Mouse (Mus musculus) embryonic facial prominence, embryonic 12.5 days (tissue): Measurements from ENCODE around the gene Dennd1a. TPM values are rescaled to one million over a fixed set of nuclear protein-coding genes. Genes with fewer than 3 reads are reported as not detected.
A peak's percentile ranks its signal among the peaks of the same experiment; 100 is the strongest.

Experiments
- ATAC-seq: fragments of 200-750 bp; cut with Nextera tagmentation; 2 replicates; pipeline ENCODE4 v1.8.0; 2017; ENCODE audit not compliant: insufficient number of reproducible peaks, insufficient read depth, low FRiP score, low TSS enrichment
- H3K27ac ChIP-seq: fragments of 300-500 bp; sonication (generic); 2 replicates; pipeline ENCODE4 v1.5.1; 2016; ENCODE audit warnings: mild to moderate bottlenecking
- H3K27me3 ChIP-seq: fragments of 300-500 bp; sonication (generic); 2 replicates; pipeline ENCODE4 v1.6.1; 2016; ENCODE audit warnings: mild to moderate bottlenecking, moderate library complexity
- H3K36me3 ChIP-seq: fragments of 300-500 bp; sonication (generic); 2 replicates; pipeline ENCODE4 v1.6.1; 2016; ENCODE audit warnings: mild to moderate bottlenecking
- H3K4me1 ChIP-seq: fragments of 300-500 bp; sonication (generic); 2 replicates; pipeline ENCODE4 v1.6.1; 2016
- H3K4me2 ChIP-seq: fragments of 300-500 bp; sonication (generic); replicated peaks from 2 replicates; pipeline ENCODE4 v1.6.1; 2016; ENCODE audit warnings: mild to moderate bottlenecking, moderate library complexity
- H3K4me3 ChIP-seq: fragments of 300-500 bp; sonication (generic); 2 replicates; pipeline ENCODE4 v1.5.1; 2016; ENCODE audit warnings: mild to moderate bottlenecking
- H3K9ac ChIP-seq: fragments of 300-500 bp; sonication (generic); 2 replicates; pipeline ENCODE4 v1.6.1; 2016; ENCODE audit warnings: mild to moderate bottlenecking, moderate library complexity
- H3K9me3 ChIP-seq: fragments of 300-500 bp; sonication (generic); 2 replicates; pipeline ENCODE4 v1.6.1; 2016; ENCODE audit warnings: mild to moderate bottlenecking, moderate library complexity
- WGBS: fragments of 180-500 bp; shearing (Covaris S2); methylation state at CpG from one replicate; pipeline ENCODE4 v1.1.7; 2016; 5-methylcytosine and 5-hydroxymethylcytosine counted together
- polyA plus RNA-seq: library from polyadenylated mRNA; unstranded; fragments of >200 nt; fragmentation: Nextera tagmentation; extraction: Ambion mirVana; gene quantifications from 2 replicates; pipeline ENCODE4 v1.2.1, GENCODE M21; 2016

Gene Dennd1a
- polyA plus RNA-seq, 1 experiment from 2014 or later: 21.4 TPM

DNA sequence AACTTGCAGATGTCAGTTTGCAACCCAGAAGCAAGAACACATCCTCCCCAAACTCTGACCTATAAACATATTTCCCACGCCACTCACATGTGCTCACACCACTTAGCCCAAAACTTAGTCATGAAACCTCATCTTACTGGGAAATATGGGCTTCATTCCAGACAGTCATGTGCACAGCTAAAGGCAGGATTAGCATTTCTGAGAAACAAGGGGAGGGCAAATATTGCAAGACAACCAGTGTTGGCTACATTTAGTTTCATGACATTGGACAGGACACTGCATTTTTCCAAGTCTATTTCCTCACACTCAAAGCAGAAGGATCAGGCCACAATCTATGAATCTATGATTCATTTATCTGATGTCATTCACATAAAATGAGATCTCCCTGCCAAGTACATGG, 4.3 kb upstream of the Dennd1a start:
- no peak for ATAC-seq
- Histone ChIP-seq H3K4me1 (peaks cover under 1% of the 10 kb centered on the region; the same call in 1 of the 2 replicates), H3K9ac (no peak overlapping the region), H3K36me3 (no peaks in the 10 kb centered on the region), H3K4me3 (no peak overlapping the region), H3K27ac (no peak overlapping the region), H3K9me3 (no peaks in the 10 kb centered on the region), H3K4me2 (no peak overlapping the region), H3K27me3 (no peaks in the 10 kb centered on the region)
- 79% methylated on average over 1 of the region's 1 CpGs for WGBS

DNA sequence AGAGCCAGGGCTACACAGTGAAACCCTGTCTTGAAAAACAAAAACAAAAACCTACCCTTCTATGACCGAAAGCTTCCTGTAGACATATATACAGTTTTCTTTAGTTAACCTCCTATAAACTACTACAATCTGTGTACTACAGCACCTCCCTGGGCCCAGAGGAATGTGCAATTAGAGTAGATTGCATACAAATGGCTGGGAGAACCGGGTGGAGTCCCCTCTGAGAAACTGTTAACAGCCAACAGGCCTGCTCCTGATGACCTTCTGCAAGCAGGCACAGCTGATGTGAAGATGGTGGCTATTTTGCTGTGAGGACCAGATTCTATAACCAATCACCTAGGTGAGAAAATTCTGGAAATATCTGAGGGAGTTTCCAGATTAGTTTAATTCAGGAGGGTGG, 1.0 kb upstream of the Dennd1a start:
- WGBS: 48% methylated on average over 2 of the region's 2 CpGs
- no peaks in the 10 kb centered on the region for H3K27me3 ChIP-seq
- H3K36me3 ChIP-seq: no peaks in the 10 kb centered on the region
- no peak for ATAC-seq
- H3K27ac ChIP-seq: no peak overlapping the region
- H3K4me2 ChIP-seq: no peak overlapping the region; the same call in 1 of the 2 replicates
- peaks cover 9% of the 10 kb centered on the region for H3K4me1 ChIP-seq
- H3K9me3 ChIP-seq: no peaks in the 10 kb centered on the region
- no peak overlapping the region for H3K4me3 ChIP-seq
- no peak overlapping the region for H3K9ac ChIP-seq

DNA sequence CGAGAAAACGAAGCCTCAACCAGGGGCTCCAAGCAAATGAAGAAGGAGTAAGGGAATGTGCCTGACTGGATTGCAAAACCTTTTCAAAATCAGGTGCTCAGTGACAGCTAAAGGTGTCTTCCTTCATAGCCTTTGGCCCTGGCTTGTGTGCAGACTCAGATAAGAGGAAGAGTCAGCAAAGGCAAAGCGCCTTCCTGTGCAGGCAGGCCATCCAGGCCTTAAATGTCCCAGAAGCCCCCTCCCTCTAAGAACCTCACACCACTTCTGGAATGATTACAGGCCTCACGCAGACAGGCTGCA, 807 bp downstream of the Dennd1a start:
- Histone ChIP-seq H3K9ac (peak overlapping the region; percentile 88), H3K9me3 (no peaks in the 10 kb centered on the region), H3K36me3 (no peaks in the 10 kb centered on the region), H3K4me3 (peak overlapping the region; percentile 72), H3K4me1 (peaks cover 9% of the 10 kb centered on the region), H3K4me2 (peak overlapping the region; percentile 81), H3K27me3 (no peaks in the 10 kb centered on the region), H3K27ac (peak overlapping the region; percentile 84)
- peak; percentile 26; the same call in 1 of the 2 replicates for ATAC-seq
- WGBS: 8% methylated on average over 4 of the region's 4 CpGs

- Histone ChIP-seq H3K4me2 (peak overlapping the region; percentile 81), H3K27me3 (no peaks in the 10 kb centered on the region), H3K4me3 (peak overlapping the region; percentile 72), H3K27ac (no peak overlapping the region), H3K9me3 (no peaks in the 10 kb centered on the region), H3K36me3 (no peaks in the 10 kb centered on the region), H3K9ac (peak overlapping the region; percentile 88), H3K4me1 (peaks cover 9% of the 10 kb centered on the region)
- WGBS: 61% methylated on average over 4 of the region's 4 CpGs
- no peak for ATAC-seq
These were observed 1.3 kb downstream of the Dennd1a start for GRCm38 (mm10) chr2:38285781-38286432.

DNA sequence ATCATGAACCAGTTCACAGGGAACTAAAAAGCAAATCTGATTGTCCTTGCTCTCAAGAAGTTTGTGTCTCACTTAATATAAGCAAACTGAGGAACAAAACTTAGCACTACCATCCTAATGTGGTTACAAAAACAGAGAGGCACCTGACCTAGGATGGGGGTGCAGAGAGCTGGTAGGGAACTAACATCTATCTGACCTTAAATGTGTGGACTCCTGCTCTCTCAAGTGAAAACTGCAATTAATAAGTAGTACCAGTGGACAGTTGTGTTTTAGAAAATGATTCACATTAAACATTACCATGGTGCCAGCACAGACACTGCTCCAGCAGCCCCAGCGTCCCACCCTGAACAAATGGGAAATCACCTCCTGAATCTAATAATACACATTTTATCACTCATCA, 3.2 kb downstream of the Dennd1a start:
- Histone ChIP-seq H3K27me3 (no peaks in the 10 kb centered on the region), H3K4me2 (no peak overlapping the region), H3K9me3 (no peaks in the 10 kb centered on the region), H3K4me3 (no peak overlapping the region), H3K27ac (no peak overlapping the region), H3K4me1 (peaks cover 9% of the 10 kb centered on the region), H3K9ac (no peak overlapping the region), H3K36me3 (no peaks in the 10 kb centered on the region)
- 69% methylated on average over 1 of the region's 1 CpGs for WGBS
- no peak for ATAC-seq

DNA sequence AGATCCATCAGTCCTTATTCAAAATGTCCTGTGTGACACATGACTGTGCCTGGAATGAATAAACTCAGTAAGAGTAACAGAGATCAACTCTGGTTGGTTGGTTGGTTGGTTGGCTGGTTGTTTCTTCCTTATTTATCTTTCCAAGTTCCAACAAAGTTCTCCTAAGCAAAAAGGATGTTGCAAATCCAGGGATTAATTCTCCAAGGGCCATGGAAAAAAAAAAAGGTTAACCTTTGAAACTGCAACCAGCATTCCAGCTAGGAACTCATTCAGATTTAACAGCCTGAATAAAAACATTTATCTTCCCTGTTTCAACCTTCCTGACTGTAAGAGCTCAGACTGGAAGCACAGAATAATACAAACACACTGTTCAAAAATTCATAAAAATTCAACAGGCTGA, 6.8 kb downstream of the Dennd1a start:
- Histone ChIP-seq H3K4me2 (no peak overlapping the region), H3K27ac (no peak overlapping the region), H3K36me3 (no peaks in the 10 kb centered on the region), H3K9ac (no peak overlapping the region), H3K4me1 (0 out of 2 replicates have a peak, but pooled peaks cover 2% of the 10 kb centered on the region), H3K4me3 (no peak overlapping the region), H3K9me3 (no peaks in the 10 kb centered on the region), H3K27me3 (no peaks in the 10 kb centered on the region)
- no peak for ATAC-seq

DNA sequence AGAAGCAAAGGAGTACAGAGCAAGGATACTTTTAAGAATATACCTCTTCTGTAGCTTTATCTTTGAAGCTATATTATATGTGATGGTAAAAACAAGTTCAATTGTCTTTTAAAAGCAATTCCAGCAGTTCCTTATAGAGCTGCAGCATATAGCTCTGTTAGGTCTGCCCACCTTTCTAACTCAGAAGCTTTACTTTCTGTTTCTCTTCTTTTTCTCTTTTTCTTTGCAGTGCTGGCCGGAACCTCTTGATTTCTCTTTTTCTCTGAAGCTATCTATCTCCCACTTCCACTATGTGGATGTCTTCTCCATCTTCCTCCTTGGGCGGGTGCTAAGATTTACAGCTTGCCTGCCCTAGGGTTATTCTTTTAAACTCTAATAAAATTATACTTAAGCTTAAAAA, 12.2 kb downstream of the Dennd1a start:
- WGBS: 94% methylated on average over 2 of the region's 2 CpGs

GRCm38 (mm10) chr2:38263653-38264052, 23.5 kb downstream of the Dennd1a start:
- Histone ChIP-seq H3K9ac (no peak overlapping the region), H3K27me3 (no peaks in the 10 kb centered on the region), H3K27ac (no peak overlapping the region), H3K9me3 (no peaks in the 10 kb centered on the region), H3K4me3 (no peak overlapping the region), H3K36me3 (no peaks in the 10 kb centered on the region), H3K4me2 (no peak overlapping the region), H3K4me1 (no peaks in the 10 kb centered on the region)
- 76% methylated on average over 2 of the region's 2 CpGs for WGBS
- no peak for ATAC-seq

More for the DNA sequence above, 12.2 kb downstream of the Dennd1a start:
- no peak overlapping the region for H3K4me3 ChIP-seq
- H3K9ac ChIP-seq: no peak overlapping the region
- no peak overlapping the region for H3K4me2 ChIP-seq
- H3K4me1 ChIP-seq: no peaks in the 10 kb centered on the region
- H3K36me3 ChIP-seq: no peaks in the 10 kb centered on the region
- no peaks in the 10 kb centered on the region for H3K9me3 ChIP-seq
- ATAC-seq: no peak
- no peak overlapping the region for H3K27ac ChIP-seq
- no peaks in the 10 kb centered on the region for H3K27me3 ChIP-seq

- H3K27me3 ChIP-seq: no peaks in the 10 kb centered on the region
- H3K27ac ChIP-seq: no peak overlapping the region
- no peaks in the 10 kb centered on the region for H3K36me3 ChIP-seq
- no peak overlapping the region for H3K9ac ChIP-seq
- no peaks in the 10 kb centered on the region for H3K9me3 ChIP-seq
- ATAC-seq: no peak
- H3K4me2 ChIP-seq: no peak overlapping the region
- no peak overlapping the region for H3K4me3 ChIP-seq
- no peaks in the 10 kb centered on the region for H3K4me1 ChIP-seq
These were observed 28.1 kb downstream of the Dennd1a start for GRCm38 (mm10) chr2:38259052-38259451.

DNA sequence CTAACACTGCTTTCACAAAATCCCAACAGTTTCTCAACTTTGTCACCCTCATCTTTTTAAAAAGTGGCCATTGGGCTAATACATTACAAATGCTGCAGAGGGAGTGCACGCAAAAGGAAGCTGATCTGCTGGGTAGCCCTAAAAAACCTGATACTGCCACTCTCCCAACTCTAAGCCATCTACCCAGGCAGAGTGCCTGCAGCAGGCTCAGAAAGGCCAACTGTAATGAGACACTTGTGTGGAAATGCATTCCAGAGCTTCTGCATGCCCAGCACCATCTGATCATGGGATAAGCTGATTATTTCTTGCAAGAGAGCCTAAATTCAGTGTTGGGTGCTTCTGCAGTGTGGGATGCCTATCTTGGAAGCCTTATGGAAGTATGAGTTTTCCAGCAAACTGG, 49.6 kb downstream of the Dennd1a start:
- no peak overlapping the region for H3K9ac ChIP-seq
- 0 out of 2 replicates have a peak, but pooled peaks cover 7% of the 10 kb centered on the region for H3K4me1 ChIP-seq
- ATAC-seq: no peak
- no peak overlapping the region for H3K4me3 ChIP-seq
- 37% methylated on average over 1 of the region's 1 CpGs for WGBS
- no peak overlapping the region for H3K4me2 ChIP-seq
- no peaks in the 10 kb centered on the region for H3K27me3 ChIP-seq
- H3K9me3 ChIP-seq: no peaks in the 10 kb centered on the region
- H3K36me3 ChIP-seq: no peaks in the 10 kb centered on the region
- no peak overlapping the region for H3K27ac ChIP-seq

GRCm38 (mm10) chr2:38235593-38235992, 51.6 kb downstream of the Dennd1a start:
- H3K4me1 ChIP-seq: 0 out of 2 replicates have a peak, but pooled peaks cover 7% of the 10 kb centered on the region
- no peaks in the 10 kb centered on the region for H3K9me3 ChIP-seq
- no peak overlapping the region for H3K9ac ChIP-seq
- WGBS: 73% methylated on average over 2 of the region's 2 CpGs
- no peak for ATAC-seq
- H3K27me3 ChIP-seq: no peaks in the 10 kb centered on the region
- no peak overlapping the region for H3K4me3 ChIP-seq
- H3K27ac ChIP-seq: no peak overlapping the region
- H3K36me3 ChIP-seq: no peaks in the 10 kb centered on the region
- no peak overlapping the region for H3K4me2 ChIP-seq

DNA sequence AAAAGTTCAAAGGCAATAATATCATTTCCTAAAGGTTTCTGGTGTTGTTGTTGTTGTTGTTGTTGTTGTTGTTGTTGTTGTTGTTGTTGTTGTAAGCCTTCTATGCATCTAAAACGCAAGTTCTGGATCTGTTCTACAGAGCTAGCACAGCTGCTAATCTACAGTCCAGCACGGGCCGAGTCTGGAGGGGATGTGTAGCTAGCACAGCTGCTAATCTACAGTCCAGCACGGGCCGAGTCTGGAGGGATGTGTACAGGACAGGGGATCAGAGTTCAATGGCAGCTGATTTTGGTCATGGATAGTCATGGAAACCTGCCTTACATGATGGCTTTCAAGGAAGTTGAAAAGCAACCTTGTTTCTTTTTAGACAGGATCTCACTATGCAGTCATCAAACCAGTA, 57.3 kb downstream of the Dennd1a start:
- Histone ChIP-seq H3K4me1 (no peaks in the 10 kb centered on the region), H3K9me3 (no peaks in the 10 kb centered on the region), H3K27ac (no peak overlapping the region), H3K27me3 (no peaks in the 10 kb centered on the region), H3K4me2 (no peak overlapping the region), H3K9ac (no peak overlapping the region), H3K4me3 (no peak overlapping the region), H3K36me3 (no peaks in the 10 kb centered on the region)
- no peak for ATAC-seq
- WGBS: 86% methylated on average over 5 of the region's 5 CpGs

DNA sequence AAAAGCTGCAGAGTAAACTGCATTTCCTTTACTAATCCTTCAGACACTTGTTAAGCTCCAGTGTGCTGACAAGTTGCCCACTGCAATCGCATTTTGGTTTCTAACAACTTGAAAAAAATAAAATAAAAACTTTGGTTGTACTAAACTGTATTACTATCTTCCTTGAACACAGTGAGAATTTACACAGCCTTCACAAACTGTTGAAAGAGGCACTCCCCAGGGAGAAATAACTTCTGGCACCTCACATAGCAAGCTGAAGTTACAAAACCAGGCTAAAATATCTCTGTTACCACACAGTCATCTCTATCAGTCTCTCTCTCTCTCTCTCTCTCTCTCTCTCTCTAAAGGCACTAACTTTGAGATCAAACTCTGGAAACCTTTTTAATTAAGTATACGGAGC, 63.4 kb downstream of the Dennd1a start:
- WGBS: 18% methylated on average over 2 of the region's 2 CpGs
- no peaks in the 10 kb centered on the region for H3K36me3 ChIP-seq
- H3K9me3 ChIP-seq: no peaks in the 10 kb centered on the region
- H3K4me1 ChIP-seq: peaks cover 11% of the 10 kb centered on the region
- no peak overlapping the region for H3K27ac ChIP-seq
- H3K27me3 ChIP-seq: no peaks in the 10 kb centered on the region
- no peak for ATAC-seq
- no peak overlapping the region for H3K9ac ChIP-seq
- no peak overlapping the region for H3K4me3 ChIP-seq
- no peak overlapping the region for H3K4me2 ChIP-seq
